Mouse (Mus musculus) MEL (cell line): ENCODE data around the gene Ppil2. TPM values are rescaled to one million over a fixed set of nuclear protein-coding genes. Genes with fewer than 3 reads are reported as not detected.
A peak's percentile ranks its signal among the peaks of the same experiment; 100 is the strongest.

Source experiments
- DNase-seq: peaks from one replicate; pipeline ENCODE4 v3.0.0; 2011; ENCODE audit warnings: low read depth, low spot score
- H3K27ac ChIP-seq: 2 replicates; pipeline ENCODE4 v1.5.1; 2012; ENCODE audit warnings: low read depth, mild to moderate bottlenecking, control low read depth, low read length, moderate library complexity; ENCODE audit not compliant: control insufficient read depth
- H3K27me3 ChIP-seq, 2 experiments: fragments of 150-350 bp in 1 of 2; sonication (generic) in 1 of 2; 2 replicates each; pipeline ENCODE4 v1.6.1; 2012; ENCODE audit warnings: low read length in 2 of 2, mild to moderate bottlenecking in 2 of 2, improper control_type of control experiment in 1 of 2, moderate library complexity in 1 of 2; ENCODE audit not compliant: insufficient read depth in 2 of 2, control insufficient read depth in 1 of 2
- H3K36me3 ChIP-seq, 2 experiments: 2 replicates each; pipeline ENCODE4 v1.6.1; 2012 to 2014; ENCODE audit warnings: low read length in 2 of 2, improper control_type of control experiment in 1 of 2, inconsistent platforms in 1 of 2, mild to moderate bottlenecking in 1 of 2; ENCODE audit not compliant: insufficient read depth in 2 of 2, control insufficient read depth in 1 of 2
- H3K4me1 ChIP-seq, 2 experiments: fragments of 150-350 bp in 1 of 2; sonication (generic) in 1 of 2; 2 replicates each; pipeline ENCODE4 v1.6.1; 2012; ENCODE audit warnings: low read length in 2 of 2, improper control_type of control experiment in 1 of 2, mild to moderate bottlenecking in 1 of 2; ENCODE audit not compliant: insufficient read depth in 2 of 2, control insufficient read depth in 1 of 2
- H3K4me3 ChIP-seq, 2 experiments: fragments of 150-350 bp in 1 of 2; sonication (generic) in 1 of 2; 2 replicates each; pipeline ENCODE4 v1.5.1; 2012; ENCODE audit warnings: low read depth in 2 of 2, low read length in 2 of 2, mild to moderate bottlenecking in 2 of 2, moderate library complexity in 2 of 2, control low read depth in 1 of 2, improper control_type of control experiment in 1 of 2; ENCODE audit not compliant: control insufficient read depth in 1 of 2, insufficient read depth in 1 of 2
- H3K79me2 ChIP-seq: 2 replicates; pipeline ENCODE4 v1.6.1; 2012; ENCODE audit warnings: mild to moderate bottlenecking, low read length, moderate library complexity; ENCODE audit not compliant: control insufficient read depth, poor library complexity, insufficient read depth
- H3K9ac ChIP-seq: 2 replicates; pipeline ENCODE4 v1.6.1; 2012; ENCODE audit warnings: low read depth, mild to moderate bottlenecking, control low read depth, low read length, moderate library complexity; ENCODE audit not compliant: control insufficient read depth, poor library complexity, severe bottlenecking
- H3K9me3 ChIP-seq: fragments of 150-350 bp; sonication (generic); replicated peaks from 2 replicates; pipeline ENCODE4 v1.6.1; 2012; ENCODE audit warnings: mild to moderate bottlenecking, low read length, improper control_type of control experiment, moderate library complexity; ENCODE audit not compliant: insufficient read depth
- BHLHE40 ChIP-seq: IDR thresholded peaks from 2 replicates; pipeline ENCODE4 v1.6.1; 2012; ENCODE audit warnings: low read depth, mild to moderate bottlenecking, inconsistent platforms, low read length, improper control_type of control experiment, borderline replicate concordance
- ELF1 ChIP-seq: IDR thresholded peaks from 2 replicates; pipeline ENCODE4 v1.6.1; 2014; ENCODE audit warnings: low read depth, mild to moderate bottlenecking, inconsistent platforms, low read length, improper control_type of control experiment, moderate library complexity
- HCFC1 ChIP-seq: IDR thresholded peaks from 2 replicates; pipeline ENCODE4 v1.6.1; 2012; ENCODE audit warnings: low read depth, mild to moderate bottlenecking, inconsistent platforms, low read length, improper control_type of control experiment, moderate library complexity
- MYC ChIP-seq: IDR thresholded peaks from 2 replicates; pipeline ENCODE4 v1.6.1; 2011; ENCODE audit warnings: low read depth, mild to moderate bottlenecking, low read length, improper control_type of control experiment, moderate library complexity
- NELFE ChIP-seq: IDR thresholded peaks from 2 replicates; pipeline ENCODE4 v1.6.1; 2011; ENCODE audit warnings: low read depth, low read length, improper control_type of control experiment
- NRF1 ChIP-seq: IDR thresholded peaks from 2 replicates; pipeline ENCODE4 v1.6.1; 2014; ENCODE audit warnings: low read depth, mild to moderate bottlenecking, inconsistent platforms, low read length, improper control_type of control experiment, moderate library complexity; ENCODE audit not compliant: poor library complexity, insufficient read depth, severe bottlenecking
- POLR2A ChIP-seq, 2 experiments: IDR thresholded peaks; 2 replicates each; pipeline ENCODE4 v1.6.1; 2011 to 2012; ENCODE audit warnings: low read length in 2 of 2, mild to moderate bottlenecking in 2 of 2, control low read depth in 1 of 2, improper control_type of control experiment in 1 of 2, low read depth in 1 of 2, moderate library complexity in 1 of 2; ENCODE audit not compliant: control insufficient read depth in 1 of 2, insufficient read depth in 1 of 2, poor library complexity in 1 of 2
- POLR2AphosphoS5 ChIP-seq: IDR thresholded peaks from 2 replicates; pipeline ENCODE4 v1.6.1; 2012; ENCODE audit warnings: low read depth, borderline replicate concordance, mild to moderate bottlenecking, inconsistent platforms, low read length, moderate library complexity, mixed read lengths
- ZC3H11A ChIP-seq: IDR thresholded peaks from 2 replicates; pipeline ENCODE4 v1.6.1; 2012; ENCODE audit warnings: low read depth, mild to moderate bottlenecking, inconsistent platforms, low read length, improper control_type of control experiment
- ZKSCAN1 ChIP-seq: IDR thresholded peaks from 2 replicates; pipeline ENCODE4 v1.6.1; 2012; ENCODE audit warnings: low read depth, mild to moderate bottlenecking, inconsistent platforms, low read length, improper control_type of control experiment, moderate library complexity
- ZNF384 ChIP-seq: IDR thresholded peaks from 2 replicates; pipeline ENCODE4 v1.6.1; 2012; ENCODE audit warnings: low read depth, mild to moderate bottlenecking, inconsistent platforms, low read length, improper control_type of control experiment
- polyA plus RNA-seq, 2 experiments: library from polyadenylated mRNA; stranded (reverse) in 1 of 2; unstranded in 1 of 2; fragments of >175 nt in 1 of 2; fragments of >200 nt in 1 of 2; gene quantifications; 2 replicates each; pipeline versions ENCODE4 v1.2.1 to v1.2.4; 2012; ENCODE audit warnings: low replicate concordance in 2 of 2, low read depth in 1 of 2; ENCODE audit not compliant: insufficient read length in 2 of 2, insufficient read depth in 1 of 2, missing spikeins in 1 of 2
- total RNA-seq: library from RNA; depleted of rRNA; stranded (reverse); fragments of 300-350 nt; gene quantifications from 2 replicates; pipeline ENCODE4 v1.2.3, GENCODE M21; 2012

Ppil2 gene
- total and polyA plus RNA-seq, 3 experiments, result 62.9 to 81.2 TPM; not detected in 1

- TF ChIP-seq HCFC1, result no peak
- TF ChIP-seq ZKSCAN1, result no peak
- no peak for TF ChIP-seq NELFE
- TF ChIP-seq POLR2AphosphoS5, result no peak
- no peak for TF ChIP-seq NRF1
- TF ChIP-seq BHLHE40, result no peak
- no peak for TF ChIP-seq ZNF384
- Histone ChIP-seq H3K79me2 (no peaks in the 10 kb centered on the region), H3K36me3 (peaks cover 0 to 10% of the 10 kb centered on the region in 2 experiments; a peak in 2 of 4 replicates), H3K27me3 (no peaks in the 10 kb centered on the region), H3K4me3 (no peak overlapping the region), H3K4me1 (no peaks in the 10 kb centered on the region), H3K9ac (no peak overlapping the region), H3K27ac (no peak overlapping the region), H3K9me3 (no peaks in the 10 kb centered on the region)
- no peak for DNase-seq
Measured at GRCm38 (mm10) chr16:17086241-17086640, 24.8 kb downstream of the Ppil2 start.

DNA sequence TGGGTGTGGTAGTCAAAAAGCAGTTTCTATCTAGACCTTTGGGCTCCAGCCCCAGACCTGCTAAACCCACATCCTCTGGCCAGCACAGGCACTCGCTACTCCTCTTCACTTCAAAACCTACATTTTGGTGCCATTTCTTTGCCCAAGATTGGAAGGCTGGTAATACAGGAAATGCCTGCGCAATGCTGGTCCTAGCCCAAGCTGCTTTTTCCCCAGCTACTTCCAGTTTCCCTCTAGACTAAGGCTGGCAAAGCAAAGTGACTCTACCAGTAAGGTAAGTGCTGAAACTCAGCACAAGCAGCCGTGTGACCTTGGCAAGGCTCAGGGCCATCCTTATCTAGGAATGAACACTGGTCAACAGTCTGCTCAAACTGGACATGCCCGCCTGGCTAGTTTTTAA lies 25.4 kb downstream of the Ppil2 start:
- H3K9ac ChIP-seq, result no peak overlapping the region
- peaks cover 0 to 10% of the 10 kb centered on the region in 2 experiments; a peak in 2 of 4 replicates for H3K36me3 ChIP-seq
- no peak overlapping the region for H3K27ac ChIP-seq
- no peaks in the 10 kb centered on the region for H3K4me1 ChIP-seq
- H3K27me3 ChIP-seq, result no peaks in the 10 kb centered on the region
- no peak for DNase-seq
- H3K79me2 ChIP-seq, result no peaks in the 10 kb centered on the region
- TF ChIP-seq ZC3H11A, result no peak
- no peak for TF ChIP-seq HCFC1
- no peak for TF ChIP-seq MYC
- TF ChIP-seq ELF1, result no peak
- peak in 1 of 2 experiments; percentile 24; a peak in 1 of 4 replicates for TF ChIP-seq POLR2A (IDR thresholded peaks at IDR 0.05; ENCODE audit: control insufficient read depth in 1 of 2, insufficient read depth in 1 of 2, low read depth in 1 of 2, low read length in 2 of 2, poor library complexity in 1 of 2)
- H3K9me3 ChIP-seq, result no peaks in the 10 kb centered on the region
- H3K4me3 ChIP-seq, result no peak overlapping the region

DNA sequence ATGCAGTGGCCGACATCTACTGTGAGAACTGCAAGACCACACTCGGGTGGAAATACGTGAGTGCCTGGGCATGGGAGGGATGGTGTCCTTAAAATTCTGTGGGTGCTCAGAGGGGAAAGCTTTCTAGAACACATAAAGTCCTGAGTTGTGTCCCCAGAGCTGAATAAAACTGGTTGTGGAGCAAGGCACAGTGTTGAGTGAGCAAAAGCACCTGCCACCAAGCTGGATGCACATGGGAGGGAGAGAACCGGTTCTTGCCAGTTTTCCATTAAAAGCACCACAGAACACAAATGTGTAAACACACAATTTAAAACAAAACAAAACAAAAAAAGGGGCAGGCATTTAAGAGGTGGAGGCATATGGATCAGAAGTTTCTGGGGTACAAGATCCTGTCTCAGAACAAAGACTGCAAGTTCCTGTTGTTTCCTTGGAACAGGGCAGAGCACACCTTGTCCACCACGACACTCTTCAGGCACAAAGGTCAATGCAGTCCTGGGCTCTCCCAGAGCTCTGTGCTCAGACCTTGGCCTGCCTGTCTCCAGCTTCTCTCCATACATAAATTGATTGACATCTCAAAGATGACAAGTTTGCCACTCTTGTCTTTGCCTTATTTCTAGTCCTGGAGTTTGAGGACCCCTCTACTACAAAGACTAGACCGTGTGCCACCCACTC lies 28.8 kb downstream of the Ppil2 start:
- Histone ChIP-seq H3K36me3 (peaks cover 0 to 1% of the 10 kb centered on the region in 2 experiments; a peak in 1 of 4 replicates), H3K4me3 (no peak overlapping the region)
- DNase-seq, result no peak

More for the DNA sequence above, 28.8 kb downstream of the Ppil2 start:
- Histone ChIP-seq H3K9me3 (no peaks in the 10 kb centered on the region), H3K27me3 (no peaks in the 10 kb centered on the region), H3K4me1 (0 out of 4 replicates have a peak, but pooled peaks cover 0 to 3% of the 10 kb centered on the region in 2 experiments), H3K79me2 (no peaks in the 10 kb centered on the region), H3K9ac (no peak overlapping the region)
- TF ChIP-seq POLR2A (IDR thresholded peaks at IDR 0.05; ENCODE audit: control insufficient read depth in 1 of 2, insufficient read depth in 1 of 2, low read depth in 1 of 2, low read length in 2 of 2, poor library complexity in 1 of 2), result no peak
- TF ChIP-seq, all 39 proteins: peak for 0
- no peak overlapping the region for H3K27ac ChIP-seq
